17 mouse cellular contexts compared by ENCODE assay signal in genomic region chr12:75638345-75638744, GRCm38 (mm10).
"Had no signal": no experiment of that assay in that cellular context is flagged by ENCODE, and none has a peak within 500 bp of the region (broad histone marks: within the 10 kb centered on the region; RNA-seq: fewer than 3 reads in every experiment).

No protein-coding gene starts in this region.

- H3K9me3 ChIP-seq: limb, embryonic 13.5 days; liver, embryonic 12.5 days; neural tube, embryonic 13.5 days; stomach, embryonic 15.5 days had no signal

- H3K4me2 ChIP-seq: limb, embryonic 13.5 days; liver, embryonic 12.5 days; lung, embryonic 14.5 days; neural tube, embryonic 13.5 days; stomach, embryonic 15.5 days had no signal

- H3K9ac ChIP-seq: limb, embryonic 13.5 days; liver, embryonic 12.5 days; lung, embryonic 14.5 days; neural tube, embryonic 13.5 days; stomach, embryonic 15.5 days had no signal

- H3K4me1 ChIP-seq: limb, embryonic 13.5 days; neural tube, embryonic 13.5 days; stomach, embryonic 15.5 days had no signal

- H3K36me3 ChIP-seq: limb, embryonic 13.5 days; liver, embryonic 12.5 days; neural tube, embryonic 13.5 days; stomach, embryonic 15.5 days had no signal

- H3K27me3 ChIP-seq: limb, embryonic 13.5 days; liver, embryonic 12.5 days; neural tube, embryonic 13.5 days; stomach, embryonic 15.5 days had no signal

- H3K27ac ChIP-seq: kidney, postnatal 0 days; layer of hippocampus, adult 2 months; limb, embryonic 13.5 days; liver, embryonic 12.5 days; neural tube, embryonic 13.5 days; stomach, embryonic 15.5 days had no signal

- DNase-seq: kidney, adult 11 months; kidney, adult 9 months; kidney, postnatal 4 days; left cerebral cortex, postnatal 4 days; lung, embryonic 14.5 days; lung, postnatal 10 days; lung, postnatal 4 days; midbrain, embryonic 14.5 days; retina, postnatal 1 day; right cerebral cortex, postnatal 4 days; thymus, postnatal 36 days had no signal

- H3K4me3 ChIP-seq: layer of hippocampus, adult 2 months; limb, embryonic 13.5 days; liver, embryonic 12.5 days; neural tube, embryonic 13.5 days; stomach, embryonic 15.5 days had no signal
